In the genomic region with DNA sequence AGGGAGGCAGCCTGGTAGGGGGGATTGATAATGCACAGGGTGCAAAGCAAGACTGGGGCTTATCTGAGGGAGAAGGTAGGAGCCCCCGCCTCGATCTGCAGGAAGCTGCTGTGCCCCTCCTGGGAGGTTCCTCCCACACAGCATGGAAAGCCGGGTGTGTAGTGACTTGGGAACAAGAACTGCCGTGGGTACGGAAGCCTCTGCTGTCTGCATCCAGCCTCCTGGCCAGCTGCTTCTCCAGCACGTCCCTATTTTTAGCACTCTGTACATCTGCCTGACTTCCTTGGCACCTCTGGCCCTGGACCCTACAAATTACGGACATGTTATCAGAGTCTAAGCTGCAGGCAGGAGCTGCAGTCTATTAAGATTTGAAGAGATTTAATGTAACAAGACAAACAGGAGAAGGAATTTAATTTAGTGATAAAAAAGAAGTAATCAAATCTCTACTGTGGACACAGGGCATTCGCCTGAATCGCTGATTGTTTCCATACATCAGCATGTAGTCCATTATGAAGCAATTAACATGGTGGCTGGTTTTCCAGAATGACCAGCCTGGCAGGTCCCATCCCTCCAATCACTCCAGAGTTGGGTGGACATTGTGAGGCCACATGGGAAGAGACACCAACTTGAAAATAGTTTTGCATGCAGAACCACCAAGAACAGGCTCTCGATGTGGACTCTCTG, we compare ENCODE assay signal across 17 mouse cellular contexts. TPM values are rescaled to one million over a fixed set of nuclear protein-coding genes. Genes with fewer than 3 reads are reported as not detected.
A peak's percentile ranks its signal among the peaks of the same experiment; 100 is the strongest.
DNase-seq lines count a peak whose midpoint lies in the region; ATAC-seq and TF ChIP-seq lines count a peak whose summit lies in the region.
"Had no signal": no experiment of that assay in that cellular context is flagged by ENCODE, and none has a peak within 500 bp of the region (broad histone marks: within the 10 kb centered on the region; RNA-seq: fewer than 3 reads in every experiment).

No protein-coding gene starts in this region.

- H3K36me3 ChIP-seq in forebrain, embryonic 11.5 days (ENCODE audit: control insufficient read depth, insufficient read depth, low read length): no peaks in the 10 kb centered on the region
- no peaks in the 10 kb centered on the region for H3K36me3 ChIP-seq in forebrain, embryonic 16.5 days (ENCODE audit: control insufficient read depth, insufficient read depth)
- no peaks in the 10 kb centered on the region for H3K36me3 ChIP-seq in hindbrain, embryonic 11.5 days (ENCODE audit: control insufficient read depth, insufficient read depth, low read length)
- H3K36me3 ChIP-seq in hindbrain, embryonic 13.5 days: no peaks in the 10 kb centered on the region
- H3K36me3 ChIP-seq in hindbrain, postnatal 0 days (ENCODE audit: insufficient read depth, low read length): no peaks in the 10 kb centered on the region
- H3K36me3 ChIP-seq: limb, embryonic 15.5 days had no signal

- DNase-seq in forebrain, embryonic 11.5 days (ENCODE audit: low spot score): no peak
- peak; percentile 27 for DNase-seq in hindbrain, embryonic 11.5 days (ENCODE audit: low spot score)
- DNase-seq in Muller cell, postnatal 12 days (ENCODE audit: inconsistent ontology term): peak; percentile 27
- no peak for DNase-seq in hindbrain, postnatal 0 days (ENCODE audit: low spot score)
- DNase-seq in right cerebral cortex, postnatal 36 days (ENCODE audit: low spot score in 2 of 2): no peak
- DNase-seq: cerebellum, postnatal 36 days; gastrocnemius, postnatal 36 days; liver, postnatal 0 days; spleen, adult 18-20 months; thymus, postnatal 25 days had no signal

- no peaks in the 10 kb centered on the region for H3K9me3 ChIP-seq in forebrain, embryonic 11.5 days (ENCODE audit: control insufficient read depth, low read length)
- no peaks in the 10 kb centered on the region for H3K9me3 ChIP-seq in forebrain, embryonic 16.5 days (ENCODE audit: control insufficient read depth, low read length)
- no peaks in the 10 kb centered on the region for H3K9me3 ChIP-seq in hindbrain, embryonic 11.5 days (ENCODE audit: control insufficient read depth, low read length)
- H3K9me3 ChIP-seq in hindbrain, embryonic 13.5 days: no peaks in the 10 kb centered on the region
- no peaks in the 10 kb centered on the region for H3K9me3 ChIP-seq in hindbrain, postnatal 0 days (ENCODE audit: low read length)
- H3K9me3 ChIP-seq: limb, embryonic 15.5 days had no signal

- H3K4me1 ChIP-seq in forebrain, embryonic 11.5 days (replicated peaks; ENCODE audit: control insufficient read depth, insufficient read depth, low read length): peaks cover 6% of the 10 kb centered on the region
- peaks cover 7% of the 10 kb centered on the region for H3K4me1 ChIP-seq in forebrain, embryonic 16.5 days (replicated peaks; ENCODE audit: control insufficient read depth, insufficient read depth, low read length)
- no peaks in the 10 kb centered on the region for H3K4me1 ChIP-seq in hindbrain, embryonic 11.5 days (replicated peaks; ENCODE audit: control insufficient read depth, insufficient read depth, low read length)
- H3K4me1 ChIP-seq in hindbrain, embryonic 13.5 days (replicated peaks): peaks cover 14% of the 10 kb centered on the region
- H3K4me1 ChIP-seq in hindbrain, postnatal 0 days (ENCODE audit: insufficient read depth, low read length): no peaks in the 10 kb centered on the region
- H3K4me1 ChIP-seq: limb, embryonic 15.5 days had no signal

- WGBS in forebrain, embryonic 11.5 days: 31% methylated on average over 10 of the region's 10 CpGs
- WGBS in forebrain, embryonic 16.5 days: 27% methylated on average over 10 of the region's 10 CpGs
- 49% methylated on average over 10 of the region's 10 CpGs for WGBS in hindbrain, embryonic 11.5 days
- WGBS in hindbrain, embryonic 13.5 days: 39% methylated on average over 10 of the region's 10 CpGs
- WGBS in hindbrain, postnatal 0 days: 41% methylated on average over 10 of the region's 10 CpGs

- H3K27me3 ChIP-seq in forebrain, embryonic 11.5 days (ENCODE audit: control insufficient read depth, insufficient read depth, low read length): no peaks in the 10 kb centered on the region; the same call in 1 of the 2 replicates
- H3K27me3 ChIP-seq in forebrain, embryonic 16.5 days (replicated peaks; ENCODE audit: control insufficient read depth, insufficient read depth, low read length): no peaks in the 10 kb centered on the region
- no peaks in the 10 kb centered on the region for H3K27me3 ChIP-seq in hindbrain, embryonic 11.5 days (ENCODE audit: control insufficient read depth, insufficient read depth, low read length)
- 0 out of 2 replicates have a peak, but pooled peaks cover 6% of the 10 kb centered on the region for H3K27me3 ChIP-seq in hindbrain, embryonic 13.5 days
- no peaks in the 10 kb centered on the region for H3K27me3 ChIP-seq in hindbrain, postnatal 0 days (ENCODE audit: insufficient read depth, low read length)
- H3K27me3 ChIP-seq: limb, embryonic 15.5 days had no signal

- no peak overlapping the region for H3K4me2 ChIP-seq in forebrain, embryonic 11.5 days (ENCODE audit: low read depth, low read length, severe bottlenecking)
- no peak overlapping the region for H3K4me2 ChIP-seq in forebrain, embryonic 16.5 days (ENCODE audit: low read length)
- H3K4me2 ChIP-seq in hindbrain, embryonic 11.5 days (replicated peaks; ENCODE audit: low read depth, low read length): no peak overlapping the region
- no peak overlapping the region for H3K4me2 ChIP-seq in hindbrain, embryonic 13.5 days
- H3K4me2 ChIP-seq in hindbrain, postnatal 0 days (ENCODE audit: low read depth, low read length): no peak overlapping the region
- H3K4me2 ChIP-seq: limb, embryonic 15.5 days had no signal

- ATAC-seq in forebrain, embryonic 11.5 days (replicated peaks; ENCODE audit: low FRiP score): 0 out of 2 replicates have a peak, but pooled peaks have one; percentile 12
- no peak for ATAC-seq in forebrain, embryonic 16.5 days
- ATAC-seq in hindbrain, embryonic 11.5 days (ENCODE audit: low FRiP score): peak; percentile 65
- ATAC-seq in hindbrain, embryonic 13.5 days (ENCODE audit: low FRiP score): no peak
- ATAC-seq in hindbrain, postnatal 0 days: peak; percentile 58; the same call in 1 of the 2 replicates
- ATAC-seq in inflammation-experienced regulatory T-cells, adult 6 months: no peak
- ATAC-seq: intestine, embryonic 16.5 days; liver, postnatal 0 days; Patski had no signal

- H3K27ac ChIP-seq in forebrain, embryonic 11.5 days (ENCODE audit: low read depth, low read length): no peak overlapping the region
- no peak overlapping the region for H3K27ac ChIP-seq in forebrain, embryonic 16.5 days (ENCODE audit: low read length)
- H3K27ac ChIP-seq in hindbrain, embryonic 11.5 days (ENCODE audit: low read depth, low read length): no peak overlapping the region
- no peak overlapping the region for H3K27ac ChIP-seq in hindbrain, embryonic 13.5 days
- no peak overlapping the region for H3K27ac ChIP-seq in hindbrain, postnatal 0 days
- H3K27ac ChIP-seq: kidney, postnatal 0 days; limb, embryonic 15.5 days had no signal

- no peak overlapping the region for H3K4me3 ChIP-seq in forebrain, embryonic 11.5 days (ENCODE audit: low read depth, low read length)
- no peak overlapping the region for H3K4me3 ChIP-seq in forebrain, embryonic 16.5 days (replicated peaks; ENCODE audit: low read length)
- no peak overlapping the region for H3K4me3 ChIP-seq in hindbrain, embryonic 11.5 days (ENCODE audit: low read depth, low read length)
- no peak overlapping the region for H3K4me3 ChIP-seq in hindbrain, embryonic 13.5 days
- no peak overlapping the region for H3K4me3 ChIP-seq in hindbrain, postnatal 0 days (ENCODE audit: low read length)
- H3K4me3 ChIP-seq: limb, embryonic 15.5 days had no signal

- TF ChIP-seq CTCF in hindbrain, postnatal 0 days (IDR thresholded peaks at IDR 0.05; ENCODE audit: low read depth): no peak

- no peak overlapping the region for H3K9ac ChIP-seq in forebrain, embryonic 11.5 days (ENCODE audit: low read length)
- no peak overlapping the region; the same call in 1 of the 2 replicates for H3K9ac ChIP-seq in forebrain, embryonic 16.5 days (replicated peaks; ENCODE audit: low read depth, low read length)
- H3K9ac ChIP-seq in hindbrain, embryonic 11.5 days (ENCODE audit: low read depth, low read length): no peak overlapping the region
- H3K9ac ChIP-seq in hindbrain, embryonic 13.5 days: no peak overlapping the region
- no peak overlapping the region for H3K9ac ChIP-seq in hindbrain, postnatal 0 days (replicated peaks; ENCODE audit: low read length)
- H3K9ac ChIP-seq: limb, embryonic 15.5 days; liver, postnatal 0 days had no signal

RNA-seq across cellular contexts. Expression of gene Galnt9, which starts 38.4 kb away (rescaled TPM):
- polyA plus RNA-seq in forebrain, embryonic 11.5 days (2014; fragmentation: Nextera tagmentation; extraction: Ambion mirVana): 1.6 and 2.1 TPM in 2 replicates
- polyA plus RNA-seq in forebrain, embryonic 16.5 days (2015; fragmentation: Nextera tagmentation; extraction: Ambion mirVana): 13.9 and 15.5 TPM in 2 replicates
- 4.3 and 4.6 TPM in 2 replicates for polyA plus RNA-seq in hindbrain, embryonic 11.5 days (2014; fragmentation: Nextera tagmentation; extraction: Ambion mirVana)
- polyA plus RNA-seq in hindbrain, embryonic 13.5 days (2015; fragmentation: Nextera tagmentation; extraction: Ambion mirVana): 15.5 and 16.1 TPM in 2 replicates
- 26.7 and 27.8 TPM in 2 replicates for total RNA-seq in hindbrain, postnatal 0 days (2014; rRNA removed)
- 16.4 and 19.8 TPM in 2 replicates for polyA plus RNA-seq in hindbrain, postnatal 0 days (2015; fragmentation: Nextera tagmentation; extraction: Ambion mirVana)
- polyA plus RNA-seq in inflammation-experienced regulatory T-cells, adult 6 months (2017; shearing (Covaris generic)): 1 to 10 TPM; 4.5 to 9.7 (median 7.5) TPM
- total RNA-seq: gastrocnemius, postnatal 36 days had no signal
- polyA plus RNA-seq: Patski had no signal

RNA-seq across cellular contexts. Expression of gene Fbrsl1, which starts 57.5 kb away (rescaled TPM):
- 39.5 and 41.1 TPM in 2 replicates for polyA plus RNA-seq in forebrain, embryonic 11.5 days (2014; fragmentation: Nextera tagmentation; extraction: Ambion mirVana)
- 19.7 and 23.9 TPM in 2 replicates for polyA plus RNA-seq in forebrain, embryonic 16.5 days (2015; fragmentation: Nextera tagmentation; extraction: Ambion mirVana)
- polyA plus RNA-seq in hindbrain, embryonic 11.5 days (2014; fragmentation: Nextera tagmentation; extraction: Ambion mirVana): 15.8 and 17.5 TPM in 2 replicates
- 18.7 and 20.7 TPM in 2 replicates for polyA plus RNA-seq in hindbrain, embryonic 13.5 days (2015; fragmentation: Nextera tagmentation; extraction: Ambion mirVana)
- total RNA-seq in hindbrain, postnatal 0 days (2014; rRNA removed): 38.0 and 41.1 TPM in 2 replicates
- polyA plus RNA-seq in hindbrain, postnatal 0 days (2015; fragmentation: Nextera tagmentation; extraction: Ambion mirVana): 15.4 and 18.8 TPM in 2 replicates
- polyA plus RNA-seq in inflammation-experienced regulatory T-cells, adult 6 months (2017; shearing (Covaris generic)): 1 to 10 TPM; 4.2 to 9.1 (median 6.6) TPM

Comparison
In these comparisons a context has a peak if more than half of its experiments do, and no peak if none do; other contexts are left out.
1. ATAC-seq: peak in forebrain, embryonic 11.5 days (single experiment), hindbrain, embryonic 11.5 days (single experiment) and hindbrain, postnatal 0 days (single experiment); none in forebrain, embryonic 16.5 days (single experiment), hindbrain, embryonic 13.5 days (single experiment) and inflammation-experienced regulatory T-cells, adult 6 months (single experiment).
2. DNase-seq: peak in hindbrain, embryonic 11.5 days (single experiment) and Muller cell, postnatal 12 days (single experiment); none in forebrain, embryonic 11.5 days (single experiment), hindbrain, postnatal 0 days (single experiment) and right cerebral cortex, postnatal 36 days (0 of 2).